Mouse (Mus musculus) adrenal gland, adult 2 months (tissue): Measurements from ENCODE around the gene Tulp1. TPM values are rescaled to one million over a fixed set of nuclear protein-coding genes. Genes with fewer than 3 reads are reported as not detected.
A peak's percentile ranks its signal among the peaks of the same experiment; 100 is the strongest.

Experiments
- DNase-seq: peaks from one replicate; pipeline ENCODE4 v3.0.0; 2021
- polyA plus RNA-seq: library from polyadenylated mRNA; depleted of rRNA; stranded (reverse); fragments of >200 nt; gene quantifications from 2 replicates; pipeline ENCODE4 v1.2.3, GENCODE M21; 2012; rRNA removed
- total RNA-seq, 2 experiments: library from RNA; stranded (reverse); gene quantifications; 2 replicates each; pipeline ENCODE4 v1.2.3; 2021

Gene Tulp1
- total and polyA plus RNA-seq, 3 experiments: 0.49 TPM; not detected in 2

DNA sequence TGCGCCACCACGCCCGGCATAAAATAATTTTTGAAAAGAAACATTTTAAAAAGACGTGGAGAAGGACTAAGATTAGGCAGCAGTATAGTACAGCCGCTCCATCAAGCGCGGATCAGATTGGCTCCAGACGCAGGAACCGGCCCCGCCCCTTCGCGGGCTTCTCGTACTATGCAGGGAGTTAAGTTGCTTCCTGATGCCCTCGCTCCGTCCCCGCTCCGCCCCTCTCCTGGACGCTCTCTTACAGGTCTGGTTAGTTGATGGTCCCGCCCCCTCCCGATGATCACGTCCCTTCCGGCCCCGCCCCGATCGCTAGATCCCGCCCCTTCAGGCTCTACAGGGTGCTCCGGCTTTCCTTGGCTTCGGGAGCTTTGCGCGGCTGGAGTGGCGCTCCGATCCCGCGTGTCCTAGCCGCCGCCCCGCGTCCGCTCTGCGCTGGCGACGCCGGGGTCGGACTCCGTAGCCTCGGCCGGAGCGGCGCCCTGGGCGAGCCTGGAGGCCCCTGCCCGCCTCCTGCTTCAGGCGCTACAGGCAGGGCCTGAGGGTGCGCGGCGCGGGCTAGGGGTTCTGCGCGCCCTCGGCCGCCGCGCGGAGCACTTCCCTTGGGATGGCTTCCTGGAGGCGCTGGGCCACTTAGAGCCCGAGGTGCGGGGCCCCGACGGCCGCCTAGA, 51.7 kb downstream of the Tulp1 start, which contains the start of gene Fance:
Gene Fance (plus strand): TSS at position 308 of the 668 bp plus-strand sequence.
- peak; percentile 97 for DNase-seq

DNA sequence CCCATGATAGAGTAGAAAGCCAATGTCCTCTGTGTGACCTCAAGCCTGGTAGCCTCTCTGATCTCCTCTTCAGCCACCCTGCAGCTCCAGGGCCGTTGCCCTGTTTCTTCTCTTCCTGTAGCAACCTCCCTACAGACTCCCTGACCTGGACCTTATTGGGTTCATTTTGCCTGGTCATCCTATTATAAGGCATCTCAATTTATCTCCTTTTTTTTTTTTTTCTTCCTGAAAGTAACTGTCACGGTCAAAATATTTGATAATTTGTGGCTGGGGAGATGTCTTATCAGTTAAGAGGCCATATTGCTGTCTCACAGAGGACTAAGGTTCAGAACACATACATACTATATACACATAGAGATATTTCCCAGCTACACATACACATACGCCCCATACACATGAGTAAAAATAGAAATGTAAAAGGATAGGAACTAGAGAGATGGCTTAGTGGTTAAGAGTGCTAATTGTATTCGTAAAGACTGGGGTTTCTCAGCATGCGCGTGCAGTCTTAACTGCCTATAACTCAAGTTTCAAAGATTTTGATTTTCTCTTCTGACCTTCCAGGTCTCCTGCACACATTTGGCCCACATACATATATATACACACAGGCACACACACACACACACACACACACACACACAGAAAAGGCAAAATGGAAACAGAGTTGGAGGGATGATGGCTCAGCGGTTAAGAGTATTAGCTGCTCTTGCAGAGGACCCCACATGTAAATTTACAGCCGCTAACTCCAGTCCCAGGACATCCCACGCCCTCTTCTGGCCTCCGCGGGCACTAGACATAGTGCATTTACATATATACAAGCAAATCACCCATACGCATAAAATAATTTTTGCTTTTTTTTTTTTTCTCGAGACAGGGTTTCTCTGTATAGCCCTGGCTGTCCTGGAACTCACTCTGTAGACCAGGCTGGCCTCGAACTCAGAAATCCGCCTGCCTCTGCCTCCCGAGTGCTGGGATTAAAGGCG, 52.5 kb downstream of the Tulp1 start:
- DNase-seq: no peak

DNA sequence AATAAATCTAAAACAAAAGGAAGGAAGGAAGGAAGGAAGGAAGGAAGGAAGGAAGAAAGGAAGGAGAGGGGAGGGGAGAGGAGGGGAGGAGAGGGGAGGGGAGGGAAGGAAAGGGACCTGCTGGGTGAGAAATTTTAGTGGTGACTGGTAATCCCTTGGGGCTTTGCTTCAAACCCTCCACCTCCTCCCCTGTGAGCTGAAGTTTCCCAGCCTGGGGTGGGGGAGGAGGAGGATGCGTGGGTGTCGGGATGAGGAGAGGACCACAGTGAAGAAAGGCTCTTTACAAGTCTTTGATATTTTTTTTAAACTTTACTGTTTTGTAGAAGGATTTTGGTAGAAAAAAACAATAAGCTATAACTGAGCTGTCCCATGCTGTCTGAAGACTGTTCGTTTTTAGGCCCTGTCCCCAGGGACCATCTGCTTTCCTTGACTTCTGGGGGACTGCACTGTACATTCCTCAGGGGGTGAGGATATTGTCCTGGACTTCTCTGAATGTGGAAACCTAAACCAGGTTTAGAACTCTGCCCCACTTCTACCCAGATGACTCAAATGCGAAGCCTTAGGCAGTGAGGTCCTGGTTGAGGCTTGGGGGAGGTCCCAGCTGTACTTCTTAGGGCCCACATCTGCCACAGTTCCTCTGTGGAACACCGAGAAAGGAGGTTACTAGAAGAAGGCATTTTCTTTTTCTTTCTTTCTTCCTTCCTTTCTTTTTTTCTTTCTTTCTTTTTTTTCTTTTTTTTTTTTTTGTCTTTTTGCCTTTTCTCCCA, 53.5 kb downstream of the Tulp1 start:
- no peak for DNase-seq

DNA sequence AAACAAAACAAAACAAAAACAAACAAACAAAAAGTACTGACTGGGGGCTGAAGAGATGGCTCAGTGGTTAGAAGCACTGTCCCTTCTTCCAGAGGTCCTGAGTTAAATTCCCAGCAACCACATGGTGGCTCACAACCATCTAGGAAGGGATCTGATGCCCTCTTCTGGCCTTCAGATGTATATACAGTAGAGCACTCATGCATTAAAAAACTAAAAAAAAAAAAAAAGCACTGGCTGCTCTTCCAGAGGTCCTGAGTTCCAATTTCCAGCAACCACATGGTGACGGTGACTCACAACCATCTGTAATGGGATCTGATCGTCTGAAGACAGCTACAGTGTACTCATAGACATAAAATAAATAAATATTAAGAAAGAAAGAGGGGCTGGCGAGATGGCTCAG, 54.2 kb downstream of the Tulp1 start:
- DNase-seq: no peak

DNA sequence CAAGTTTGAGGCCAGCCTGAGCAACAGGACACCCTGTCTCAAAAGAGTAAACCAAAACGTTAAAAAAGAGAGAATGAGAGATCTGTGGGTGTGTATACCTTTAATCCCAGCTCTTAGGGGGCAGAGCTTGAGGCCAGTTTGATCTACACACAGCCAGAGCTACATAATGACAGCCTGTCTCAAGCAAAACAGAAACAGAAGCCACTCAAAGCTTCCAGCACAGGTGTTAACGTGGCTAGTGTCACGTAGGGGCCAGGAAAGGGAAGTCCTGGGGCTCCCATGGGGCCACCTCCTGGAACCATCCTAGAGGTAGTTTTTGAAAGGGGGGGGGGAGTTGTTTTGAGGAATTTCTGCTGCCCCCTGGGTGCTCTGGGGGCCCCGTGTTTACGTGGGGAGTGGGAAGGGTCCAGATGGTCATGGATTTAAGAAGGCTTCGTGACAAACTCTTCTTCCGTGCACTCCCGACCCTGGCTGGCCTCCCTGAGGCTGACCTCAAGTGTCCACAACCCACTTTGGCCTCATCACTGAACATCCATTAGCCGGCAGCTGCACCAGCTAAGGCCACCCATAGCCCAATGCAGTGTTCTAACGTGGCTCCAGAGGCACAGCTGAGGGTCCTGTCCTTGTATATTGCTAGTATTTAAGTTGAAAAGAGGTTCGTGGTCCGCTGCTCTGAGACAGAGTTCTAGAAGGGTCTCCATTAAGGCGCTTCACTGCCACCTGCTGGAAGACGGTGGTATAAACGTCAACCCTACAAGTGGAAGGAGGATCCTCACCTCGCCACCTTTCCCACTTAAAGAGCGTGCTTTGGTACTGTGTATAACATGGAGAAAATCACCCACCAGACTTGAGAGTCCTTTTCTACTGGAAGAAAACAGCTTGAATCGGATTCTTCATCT, 56.5 kb downstream of the Tulp1 start:
- DNase-seq: peak; percentile 84

DNA sequence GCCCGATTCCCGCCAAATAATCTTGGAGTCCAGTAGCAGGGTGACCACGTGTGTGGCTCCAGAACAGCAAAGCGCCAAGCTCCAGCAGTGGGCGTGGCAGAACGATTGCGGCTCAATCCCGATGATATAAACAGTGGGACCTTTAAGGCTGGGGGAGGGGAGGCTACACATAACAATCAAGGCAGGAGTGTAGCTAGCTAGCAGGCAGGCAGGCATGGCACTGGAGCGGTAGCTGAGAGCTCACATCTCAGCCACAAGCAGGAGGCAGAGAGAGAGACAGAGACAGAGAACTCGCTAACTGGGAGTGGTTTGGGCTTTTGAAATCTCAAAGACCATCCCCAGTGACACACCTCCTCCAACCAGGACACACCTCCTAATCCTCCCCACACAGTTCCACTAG, 59.9 kb downstream of the Tulp1 start:
- no peak for DNase-seq

Other genes with a start within 250 kb of the Tulp1 start
- gene Scube3, start 223.1 kb downstream of the Tulp1 start, total RNA-seq: 10 to 100 TPM in 1 of 2 experiments, 1 to 10 TPM in 1; 9.8 to 16.7 TPM
- gene Scube3, start 223.1 kb downstream of the Tulp1 start, polyA plus RNA-seq: 28.1 and 33.1 TPM in 2 replicates
- 10 to 100 TPM; 31.3 to 39.2 TPM for gene Zfp523, start 188.1 kb downstream of the Tulp1 start, total RNA-seq
- 118 and 122 TPM in 2 replicates for gene Zfp523, start 188.1 kb downstream of the Tulp1 start, polyA plus RNA-seq
- 1 to 10 TPM; 1.5 to 1.8 TPM for gene Def6, start 157.4 kb downstream of the Tulp1 start, total RNA-seq
- 2.8 and 3.3 TPM in 2 replicates for gene Def6, start 157.4 kb downstream of the Tulp1 start, polyA plus RNA-seq
- gene Ppard, start 132.5 kb downstream of the Tulp1 start, total RNA-seq: 10 to 100 TPM; 39.3 to 60.3 TPM
- gene Ppard, start 132.5 kb downstream of the Tulp1 start, polyA plus RNA-seq: 58.0 and 65.5 TPM in 2 replicates
- 10 to 100 TPM; 19.5 to 22.5 TPM for gene Fance, start 51.7 kb downstream of the Tulp1 start, total RNA-seq
- gene Fance, start 51.7 kb downstream of the Tulp1 start, polyA plus RNA-seq: 27.8 and 31.5 TPM in 2 replicates
- gene Rpl10a, start 36.8 kb downstream of the Tulp1 start, total RNA-seq: 100 to 1,000 TPM; 826 to 935 TPM
- gene Rpl10a, start 36.8 kb downstream of the Tulp1 start, polyA plus RNA-seq: 2,217 and 2,897 TPM in 2 replicates
- 10 to 100 TPM in 1 of 2 experiments, 1 to 10 TPM in 1; 8.6 to 12.5 TPM for gene Tead3, start 14.4 kb downstream of the Tulp1 start, total RNA-seq
- gene Tead3, start 14.4 kb downstream of the Tulp1 start, polyA plus RNA-seq: 15.9 and 17.6 TPM in 2 replicates
- 10 to 100 TPM; 68.0 to 69.5 TPM for gene Fkbp5, start 152.3 kb upstream of the Tulp1 start, total RNA-seq
- gene Fkbp5, start 152.3 kb upstream of the Tulp1 start, polyA plus RNA-seq: 24.4 and 27.1 TPM in 2 replicates
- not detected for gene Armc12, start 165.6 kb upstream of the Tulp1 start, total RNA-seq
- gene Armc12, start 165.6 kb upstream of the Tulp1 start, polyA plus RNA-seq: not detected in 2 replicates
- not detected for gene Clpsl2, start 184.2 kb upstream of the Tulp1 start, total RNA-seq
- not detected in 2 replicates for gene Clpsl2, start 184.2 kb upstream of the Tulp1 start, polyA plus RNA-seq
- not detected for gene Clps, start 195.5 kb upstream of the Tulp1 start, total RNA-seq
- gene Clps, start 195.5 kb upstream of the Tulp1 start, polyA plus RNA-seq: 1.4 and 45.4 TPM in 2 replicates
- 1 to 10 TPM; 1.7 to 2.3 TPM for gene Lhfpl5, start 210.4 kb upstream of the Tulp1 start, total RNA-seq
- 6.6 and 9.0 TPM in 2 replicates for gene Lhfpl5, start 210.4 kb upstream of the Tulp1 start, polyA plus RNA-seq